ENCODE assay signal across 45 mouse cellular contexts in the genomic region with DNA sequence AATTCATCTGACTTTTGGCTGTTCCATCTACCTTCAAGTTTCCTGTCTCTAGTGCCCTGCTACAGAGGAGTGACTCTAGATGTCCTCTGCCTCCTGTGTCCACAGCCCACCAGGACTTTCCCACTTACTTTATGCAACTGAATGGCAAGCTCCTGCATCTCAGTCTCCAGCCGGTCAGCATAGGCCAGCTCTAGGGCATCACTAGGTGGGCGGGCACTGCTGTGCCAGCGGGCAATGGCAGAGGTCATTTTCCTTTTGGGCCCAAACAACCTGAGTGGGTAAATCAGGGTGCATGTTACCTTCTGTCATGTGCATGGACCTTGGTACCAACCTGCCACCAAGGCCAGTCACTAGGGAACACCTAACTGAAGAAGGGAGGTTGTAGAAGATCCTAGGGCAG. TPM values are rescaled to one million over a fixed set of nuclear protein-coding genes. Genes with fewer than 3 reads are reported as not detected.
"Had no signal": no experiment of that assay in that cellular context is flagged by ENCODE, and none has a peak within 500 bp of the region (broad histone marks: within the 10 kb centered on the region; RNA-seq: fewer than 3 reads in every experiment).

No protein-coding gene starts in this region.

- H3K27me3 ChIP-seq: limb, embryonic 12.5 days; limb, embryonic 13.5 days; limb, embryonic 15.5 days; liver, embryonic 12.5 days; liver, embryonic 13.5 days; liver, embryonic 15.5 days; lung, embryonic 15.5 days; megakaryocyte, embryonic 14.5 days; midbrain, embryonic 12.5 days; midbrain, embryonic 13.5 days; midbrain, embryonic 15.5 days; neural tube, embryonic 12.5 days had no signal

- DNase-seq: left cerebral cortex, postnatal 4 days; liver; liver, embryonic 13.5 days; liver, postnatal 0 days; lung, adult 18-20 months; lung, adult 2 months; lung, embryonic 14.5 days; lung, postnatal 10 days; lung, postnatal 14 days; lung, postnatal 36 days; lung, postnatal 4 days; midbrain, embryonic 14.5 days had no signal

- H3K4me3 ChIP-seq: limb, embryonic 10.5 days; limb, embryonic 12.5 days; limb, embryonic 13.5 days; limb, embryonic 15.5 days; liver, embryonic 12.5 days; liver, embryonic 13.5 days; liver, embryonic 15.5 days; lung, embryonic 15.5 days; megakaryocyte, embryonic 14.5 days; midbrain, embryonic 10.5 days; midbrain, embryonic 12.5 days; midbrain, embryonic 13.5 days; midbrain, embryonic 15.5 days; myocyte; neural tube, embryonic 12.5 days had no signal

- H3K9ac ChIP-seq: limb, embryonic 12.5 days; limb, embryonic 13.5 days; limb, embryonic 15.5 days; liver, embryonic 12.5 days; liver, embryonic 13.5 days; liver, embryonic 14.5 days; liver, embryonic 15.5 days; liver, postnatal 0 days; lung, embryonic 14.5 days; lung, embryonic 15.5 days; midbrain, embryonic 12.5 days; midbrain, embryonic 13.5 days; midbrain, embryonic 15.5 days; neural tube, embryonic 12.5 days had no signal

- H3K27ac ChIP-seq: limb, embryonic 10.5 days; limb, embryonic 12.5 days; limb, embryonic 13.5 days; limb, embryonic 15.5 days; liver, embryonic 12.5 days; liver, embryonic 13.5 days; liver, embryonic 14.5 days; liver, embryonic 15.5 days; lung, embryonic 15.5 days; macrophage; midbrain, embryonic 10.5 days; midbrain, embryonic 12.5 days; midbrain, embryonic 13.5 days; midbrain, embryonic 15.5 days; neural tube, embryonic 12.5 days had no signal

RNA-seq across cellular contexts. Expression of gene Sept12, which starts 54.2 kb away (rescaled TPM):
- total RNA-seq: left cerebral cortex, postnatal 10 days; left cerebral cortex, postnatal 14 days; left cerebral cortex, postnatal 25 days; left cerebral cortex, postnatal 36 days; left cerebral cortex, postnatal 4 days; liver, adult 2 months; megakaryocyte progenitor cell, adult 5-6 weeks; megakaryocyte, adult 5-6 weeks; megakaryocyte-erythroid progenitor cell, adult 5-6 weeks; midbrain, postnatal 0 days; monocyte, adult 5-6 weeks had no signal
- polyA plus RNA-seq: limb, embryonic 10.5 days; limb, embryonic 11.5 days; limb, embryonic 13.5 days; limb, embryonic 15.5 days; liver, adult 2 months; liver, embryonic 11.5 days; liver, embryonic 12.5 days; liver, embryonic 13.5 days; liver, embryonic 15.5 days; liver, embryonic 16.5 days; liver, postnatal 0 days; lung, adult 2 months; lung, embryonic 16.5 days; macrophage; midbrain, embryonic 10.5 days; midbrain, embryonic 11.5 days; midbrain, embryonic 12.5 days; midbrain, embryonic 13.5 days; midbrain, embryonic 14.5 days; midbrain, embryonic 15.5 days; midbrain, embryonic 16.5 days; midbrain, postnatal 0 days; neural tube, embryonic 11.5 days; neural tube, embryonic 12.5 days had no signal
